Mouse (Mus musculus): ENCODE results near the gene Metrnl. TPM values are rescaled to one million over a fixed set of nuclear protein-coding genes. Genes with fewer than 3 reads are reported as not detected.
"Not testable (repeated sequence)": the region's sequence is repeated elsewhere in the genome, so short reads cannot be mapped to it uniquely, and the experiment has no call there.

Gene Metrnl
- total RNA-seq (2022), result 1 to 10 TPM; 5.1 to 7.8 (median 5.6) TPM

DNA sequence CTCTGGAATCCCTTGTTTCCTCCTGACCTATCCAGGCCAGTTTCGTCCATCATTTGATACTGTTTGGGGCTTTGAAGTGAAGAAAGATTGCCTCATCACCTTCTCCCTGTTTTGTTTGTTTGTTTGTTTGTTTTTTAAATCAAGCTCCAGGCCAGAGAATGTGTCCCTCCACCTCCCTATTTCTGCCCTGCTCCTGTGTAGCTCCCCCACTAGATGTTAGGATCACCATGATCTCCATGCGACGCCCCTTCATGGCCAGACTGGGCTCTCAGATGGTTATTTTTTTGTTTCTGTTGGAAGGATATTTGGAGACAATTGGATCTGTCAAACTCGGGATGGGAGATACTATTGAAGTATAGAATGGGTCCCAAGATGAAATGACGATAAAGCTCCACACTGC lies at the start of gene Metrnl:
Gene Metrnl, plus strand, starts transcription at position 301 of the 400 bp plus-strand sequence.
- no peak for DNase-seq (ENCODE audit: low spot score in 2 of 2)

DNA sequence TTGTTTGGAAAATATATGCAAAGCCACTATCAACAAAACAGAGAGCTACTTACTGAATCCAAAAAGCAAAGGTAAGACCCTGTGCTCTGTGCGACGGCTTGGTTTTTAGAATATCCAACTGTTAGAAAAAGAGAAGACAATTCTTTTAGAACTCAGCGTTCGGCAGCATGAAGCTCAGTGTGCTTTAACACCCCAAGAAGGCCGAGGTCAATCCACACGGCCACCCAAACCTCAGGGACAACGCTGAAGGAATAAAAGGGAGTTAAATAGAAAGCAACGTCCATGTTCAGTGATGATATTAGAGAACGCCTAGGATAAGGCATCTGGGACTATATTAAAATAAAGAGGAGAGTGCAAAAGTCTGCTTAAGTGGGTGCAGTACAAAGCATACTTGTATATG lies 49.8 kb upstream of the Metrnl start:
- DNase-seq (ENCODE audit: low spot score in 2 of 2), result no peak

DNA sequence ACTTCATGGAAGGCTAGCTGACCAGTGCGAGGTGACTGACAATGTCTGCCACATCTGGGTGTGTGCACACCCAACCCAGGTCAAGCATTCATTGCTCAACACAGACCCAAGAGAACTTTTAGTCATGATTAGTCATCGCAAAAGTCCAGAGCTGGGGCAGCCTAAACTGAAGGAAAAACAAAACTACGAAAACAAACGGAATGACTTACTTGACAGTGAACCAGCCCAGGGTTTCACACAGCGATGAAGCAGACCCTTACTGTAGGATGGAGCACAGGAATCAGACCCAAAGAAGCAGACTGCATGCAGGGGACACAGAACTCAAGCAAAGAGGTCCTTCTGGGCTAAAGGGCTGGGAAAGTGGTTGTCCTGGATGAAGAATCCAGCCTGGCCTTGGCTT lies 49.4 kb upstream of the Metrnl start:
- peak in 1 of 2 experiments; percentile 15 for DNase-seq (ENCODE audit: low spot score in 2 of 2)

DNA sequence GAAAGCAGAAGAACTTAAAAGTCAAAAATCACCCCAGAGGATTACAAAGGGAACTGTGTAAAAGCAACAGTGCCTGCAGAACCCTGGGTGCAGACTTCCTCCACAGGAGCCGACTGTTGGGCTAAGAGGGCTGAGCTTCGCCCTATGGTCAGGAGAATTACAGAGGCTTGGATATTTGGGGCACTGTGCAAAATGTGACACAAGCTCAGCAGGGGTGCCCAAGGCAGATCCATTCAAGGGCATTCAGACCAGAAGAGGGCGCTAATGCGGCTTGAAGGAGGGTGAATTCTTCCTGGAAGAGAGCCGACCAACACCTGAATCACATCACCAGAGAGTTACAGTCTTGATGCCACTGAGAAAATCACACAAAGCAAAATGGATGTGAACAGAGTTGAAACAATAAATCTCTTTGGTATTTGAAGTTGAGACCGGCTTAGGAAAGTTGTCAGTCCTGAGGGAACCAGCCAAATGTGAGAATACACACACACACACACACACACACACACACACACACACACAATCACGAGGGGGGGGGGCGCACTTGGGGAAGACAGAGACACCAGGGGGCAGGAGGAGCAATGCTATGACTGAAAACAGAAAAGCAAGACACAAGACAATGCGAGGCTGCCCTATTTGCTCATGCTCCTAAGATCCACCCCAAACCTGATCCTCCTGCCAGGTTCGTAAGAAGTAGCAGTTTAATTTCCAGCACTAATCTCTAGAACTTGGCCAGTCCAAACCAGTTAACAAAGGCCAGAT lies 48.6 kb upstream of the Metrnl start:
- peak; percentile 38 to 55 for DNase-seq (ENCODE audit: low spot score in 2 of 2)

DNA sequence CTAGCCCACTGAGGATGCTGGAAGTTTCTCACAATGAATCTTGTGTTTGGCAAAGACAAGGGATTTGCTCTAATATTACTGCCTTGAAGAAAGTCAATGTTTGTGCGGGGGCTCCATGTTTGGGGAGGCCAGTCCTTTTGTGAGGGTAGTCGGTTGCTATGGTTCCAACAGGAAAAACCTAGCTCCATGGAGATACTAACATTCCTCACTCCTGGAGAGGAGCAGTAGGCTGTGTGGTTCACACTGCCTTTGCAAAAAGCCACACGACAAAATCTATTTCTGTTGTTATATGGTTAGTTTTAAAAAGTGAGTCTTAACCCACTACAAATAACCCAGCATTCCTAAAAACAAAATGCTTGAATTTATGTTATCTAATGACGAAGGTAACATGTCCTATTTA lies 47.7 kb upstream of the Metrnl start:
- no peak for DNase-seq (ENCODE audit: low spot score in 2 of 2)

DNA sequence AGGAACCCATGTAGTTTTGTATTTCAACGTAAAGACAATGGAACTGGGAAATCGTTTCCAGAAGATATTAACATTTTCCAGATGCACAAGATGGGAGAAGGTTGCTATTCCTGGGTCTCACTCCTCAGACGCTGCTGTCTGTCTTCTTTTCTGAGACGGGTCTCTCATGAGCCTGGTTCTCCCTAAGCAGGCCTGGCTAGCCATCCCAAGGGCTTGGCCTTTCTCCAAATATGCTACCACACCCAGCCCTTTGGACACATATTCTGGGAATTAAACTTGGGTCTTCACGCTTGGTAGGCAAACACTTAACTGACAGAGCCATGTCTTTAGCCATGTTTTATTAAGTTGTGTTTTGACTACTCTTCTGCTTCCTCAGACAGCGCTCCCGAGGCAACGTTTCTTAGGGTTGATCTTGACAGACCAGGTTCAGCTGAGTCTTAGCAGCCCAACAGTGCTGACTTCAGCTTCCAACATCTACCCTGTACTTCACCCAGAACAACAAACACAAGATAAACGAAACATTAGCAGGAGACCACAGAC lies 46.9 kb upstream of the Metrnl start:
- DNase-seq (ENCODE audit: low spot score in 2 of 2), result no peak

DNA sequence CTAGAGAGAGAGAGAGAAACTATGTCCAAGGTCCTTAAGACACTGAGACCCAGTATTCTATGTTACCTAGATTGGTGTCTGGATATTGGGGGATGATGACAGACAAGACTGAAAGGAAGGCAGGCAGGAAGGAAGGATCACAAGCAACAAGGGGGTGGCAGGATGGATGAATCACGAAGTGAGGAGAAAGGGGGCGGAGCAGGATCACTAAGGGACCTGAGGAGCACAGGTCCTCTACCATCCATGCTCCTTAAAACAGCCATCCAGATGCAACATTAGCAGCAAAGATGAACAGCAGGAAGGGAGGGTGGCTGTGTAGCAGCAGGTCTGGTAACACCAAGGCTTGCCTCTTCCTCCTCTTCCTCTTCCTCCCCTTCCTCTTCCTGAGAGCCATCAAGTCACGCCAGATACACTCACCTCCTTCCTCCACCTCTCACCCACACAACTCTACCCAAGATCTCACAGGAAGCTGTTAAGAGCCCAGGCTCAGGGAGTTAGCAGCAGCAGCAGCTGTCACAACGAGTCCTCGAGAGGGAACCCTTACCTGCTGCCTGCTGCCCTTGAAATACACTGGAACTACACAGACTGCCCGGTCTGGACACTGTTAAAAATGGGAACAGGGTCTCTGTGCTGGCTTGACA lies 46.1 kb upstream of the Metrnl start:
- DNase-seq (ENCODE audit: low spot score in 2 of 2), result no peak

DNA sequence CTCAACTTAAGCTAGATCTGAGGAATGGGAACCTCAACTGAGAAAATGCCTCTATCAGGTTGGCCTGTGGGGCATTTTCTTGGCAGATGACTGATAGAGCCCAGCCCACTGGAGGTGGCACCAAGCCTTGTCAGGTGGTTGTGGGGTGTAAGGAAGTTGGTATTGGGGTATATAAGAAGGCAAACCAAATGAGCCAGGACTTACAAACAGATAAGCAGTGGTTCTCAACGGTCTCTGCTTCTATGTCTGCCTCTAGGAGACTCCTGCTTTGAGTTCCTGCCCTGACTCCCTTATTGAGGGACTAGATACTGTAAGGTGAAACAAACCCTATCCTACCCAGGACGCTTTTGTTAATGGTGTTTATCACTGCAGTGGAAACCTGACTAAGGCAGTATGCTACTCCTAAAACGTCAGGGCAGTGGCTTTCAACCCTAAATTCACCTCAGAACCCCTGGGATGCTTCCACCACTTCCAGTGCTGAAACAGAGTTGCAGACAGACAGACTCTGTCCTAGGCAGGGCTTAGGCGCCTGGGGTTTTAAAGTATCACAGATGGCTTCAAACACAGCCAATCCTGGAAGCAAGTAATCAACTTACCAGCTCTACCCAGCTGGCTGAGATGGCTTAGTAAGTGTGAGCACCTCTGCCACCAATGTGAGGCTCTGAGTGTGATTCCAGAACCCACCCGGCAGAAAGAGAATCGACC lies 45.4 kb upstream of the Metrnl start:
- no peak for DNase-seq (ENCODE audit: low spot score in 2 of 2)

DNA sequence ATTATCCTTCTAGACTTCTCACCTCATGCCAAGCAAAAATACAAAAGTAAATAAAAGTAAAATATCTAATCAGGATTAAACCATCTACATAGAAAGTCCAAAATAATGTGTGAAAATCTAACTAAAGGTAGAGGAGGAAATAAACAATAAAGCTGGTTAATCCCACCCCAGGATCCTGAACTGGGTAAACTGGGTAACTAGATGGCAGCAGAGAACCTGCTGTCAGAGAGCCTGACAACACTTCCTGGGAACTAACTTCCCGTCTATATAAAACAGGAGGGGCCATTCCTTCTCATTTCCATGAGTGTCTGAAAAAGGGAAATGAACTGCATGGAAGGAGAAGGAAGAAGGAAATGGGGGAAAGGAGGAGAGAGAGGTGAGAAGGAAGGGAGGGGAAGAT lies 43.2 kb upstream of the Metrnl start:
- no peak for DNase-seq (ENCODE audit: low spot score in 2 of 2)

DNA sequence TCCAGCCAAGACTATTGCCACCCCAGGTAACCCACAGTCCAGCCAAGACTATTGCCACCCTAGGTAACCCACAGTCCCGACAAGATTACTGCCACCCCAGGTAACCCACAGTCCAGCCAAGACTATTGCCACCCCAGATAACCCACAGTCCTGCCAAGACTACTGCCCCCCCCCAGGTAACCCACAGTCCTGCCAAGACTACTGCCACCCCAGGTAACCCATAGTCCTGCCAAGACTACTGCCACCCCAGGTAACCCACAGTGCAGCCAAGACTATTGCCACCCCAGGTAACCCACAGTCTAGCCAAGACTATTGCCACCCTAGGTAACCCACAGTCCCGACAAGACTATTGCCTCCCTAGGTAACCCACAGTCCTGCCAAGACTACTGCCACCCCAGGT lies 40.7 kb upstream of the Metrnl start:
- DNase-seq (ENCODE audit: low spot score in 2 of 2), result not testable (repeated sequence)

DNA sequence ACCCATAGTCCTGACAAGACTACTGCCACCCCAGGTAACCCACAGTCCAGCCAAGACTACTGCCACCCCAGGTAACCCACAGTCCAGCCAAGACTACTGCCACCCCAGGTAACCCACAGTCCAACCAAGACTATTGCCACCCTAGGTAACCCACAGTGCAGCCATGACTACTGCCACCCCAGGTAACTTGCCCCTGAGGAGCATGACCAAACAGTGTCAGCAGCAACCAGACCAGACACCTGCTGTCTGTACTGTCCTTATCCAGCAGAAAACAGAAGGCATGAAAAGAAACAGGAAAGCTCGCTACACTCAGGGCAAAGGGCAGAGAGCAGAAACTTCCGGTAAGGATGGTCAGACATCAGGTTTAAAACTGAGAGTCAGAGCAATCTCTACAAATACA lies 40.2 kb upstream of the Metrnl start:
- DNase-seq (ENCODE audit: low spot score in 2 of 2), result no peak

DNA sequence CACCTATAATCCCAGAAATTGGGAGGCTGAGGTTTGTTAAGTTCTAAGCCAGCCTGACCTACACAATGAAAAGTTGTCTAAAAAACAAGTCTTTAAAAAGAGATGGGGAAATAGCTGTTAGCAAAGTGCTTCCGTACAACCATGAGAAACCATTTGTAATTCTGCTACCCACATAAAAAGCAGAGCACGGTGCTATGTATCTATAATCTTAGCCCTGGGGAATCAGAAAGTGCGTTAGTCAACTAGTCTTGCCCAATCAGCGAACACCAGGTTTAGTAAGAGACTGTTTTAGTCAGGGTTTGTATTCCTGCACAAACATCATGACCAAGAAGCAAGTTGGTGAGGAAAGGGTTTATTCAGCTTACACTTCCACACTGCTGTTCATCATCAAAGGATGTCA lies 33.8 kb upstream of the Metrnl start:
- DNase-seq (ENCODE audit: low spot score in 2 of 2), result no peak

DNA sequence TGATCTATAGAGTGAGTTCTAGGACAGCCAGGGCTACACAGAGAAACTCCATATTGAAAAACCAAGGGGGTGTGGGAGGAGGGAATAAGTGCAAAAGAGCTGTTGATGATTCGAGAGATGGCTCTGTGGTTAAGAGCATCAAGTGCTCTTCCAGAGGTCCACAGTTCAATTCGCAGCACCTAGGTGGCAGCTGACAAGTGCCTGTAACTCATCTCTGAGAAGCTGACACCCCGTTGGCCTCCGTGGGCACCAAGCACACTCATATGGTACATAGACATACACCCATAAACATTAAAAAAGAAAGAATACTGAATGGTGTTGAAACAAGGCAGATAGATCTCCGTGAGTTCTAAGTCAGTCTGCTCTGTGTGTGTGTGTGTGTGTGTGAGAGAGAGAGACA lies 32.6 kb upstream of the Metrnl start:
- no peak for DNase-seq (ENCODE audit: low spot score in 2 of 2)

DNA sequence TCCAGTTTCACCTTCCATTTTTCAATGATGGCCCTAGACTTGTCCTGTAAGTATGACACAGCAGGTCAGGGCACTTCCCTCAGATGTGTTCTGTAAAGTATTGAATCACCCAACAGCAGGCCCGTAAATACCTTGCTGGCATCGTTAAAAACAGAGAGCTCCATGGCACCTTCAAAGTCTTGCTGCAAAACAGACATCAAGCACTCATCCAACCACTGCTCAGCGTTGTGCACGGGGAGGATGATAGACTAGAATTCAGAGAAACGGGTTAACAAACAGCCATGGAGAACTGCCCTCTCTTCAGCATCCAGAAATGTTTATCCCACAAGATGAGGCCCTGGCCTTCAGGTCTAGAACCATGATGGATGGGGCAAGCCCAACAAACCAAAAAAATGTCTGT lies 30.4 kb upstream of the Metrnl start:
- no peak for DNase-seq (ENCODE audit: low spot score in 2 of 2)

DNA sequence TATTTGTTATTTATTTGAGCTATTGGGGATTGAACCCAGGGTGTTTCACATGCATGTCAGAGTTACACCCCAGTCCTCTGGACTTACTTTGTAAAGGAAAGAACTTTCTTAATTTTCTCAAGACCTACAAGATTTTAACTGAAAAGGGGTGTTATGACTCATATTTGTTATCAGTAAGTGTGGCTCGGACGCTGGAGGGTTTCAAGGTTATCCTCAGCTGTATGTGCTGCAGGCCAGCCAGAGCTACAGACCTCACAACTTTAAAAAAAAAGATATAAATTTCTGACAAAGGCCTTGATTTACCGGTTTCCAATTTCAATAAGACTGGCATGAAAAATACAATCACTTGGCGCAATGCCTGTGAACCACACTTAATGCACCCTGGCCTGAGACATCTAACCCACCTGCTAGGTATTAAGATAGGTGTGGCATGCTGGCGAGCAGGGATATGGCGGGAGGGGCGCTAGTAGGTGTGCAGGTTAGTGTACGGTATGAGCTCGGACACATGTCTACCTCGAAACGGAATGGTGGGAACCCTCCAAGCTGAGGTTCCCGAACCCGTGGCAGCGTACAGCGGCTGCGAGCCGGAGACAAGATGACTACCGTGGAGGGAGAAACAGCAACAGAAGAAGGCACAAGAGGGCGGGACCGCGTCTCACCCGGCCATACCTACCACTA lies 28.9 kb upstream of the Metrnl start:
- DNase-seq (ENCODE audit: low spot score in 2 of 2), result no peak

DNA sequence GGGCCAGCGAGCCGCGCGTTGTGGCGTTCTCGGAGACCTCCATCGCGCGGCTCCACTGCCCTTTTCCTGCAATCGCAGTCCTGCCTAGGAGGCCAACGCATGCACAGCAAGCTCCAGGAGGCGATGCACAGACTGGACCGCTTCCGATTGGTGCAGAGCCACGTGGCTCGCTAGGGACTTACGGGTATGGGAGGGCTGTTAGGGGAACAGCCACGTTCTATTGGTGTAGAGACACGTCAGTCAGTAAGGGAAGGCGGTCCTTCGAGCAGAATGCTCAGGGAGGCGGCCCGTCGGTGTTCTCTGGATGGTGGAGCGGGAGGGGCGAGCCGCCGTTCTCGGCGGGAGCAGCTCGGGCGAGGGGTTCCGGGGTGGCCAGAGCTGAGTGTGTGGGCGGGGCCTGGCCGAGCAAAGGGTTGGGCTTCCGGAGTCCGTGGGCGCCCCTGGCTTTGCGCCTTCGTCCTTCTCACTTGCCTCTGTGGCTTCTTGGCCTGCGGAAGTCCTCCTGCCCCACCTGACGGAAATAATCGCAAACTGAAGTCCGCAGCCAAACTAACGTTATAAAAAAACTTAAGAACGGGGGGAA lies 28.3 kb upstream of the Metrnl start, which contains the start of gene B3gntl1:
Gene B3gntl1, minus strand, starts transcription at position 164 of the 583 bp plus-strand sequence.
- peak; percentile 99 for DNase-seq (ENCODE audit: low spot score in 2 of 2)

DNA sequence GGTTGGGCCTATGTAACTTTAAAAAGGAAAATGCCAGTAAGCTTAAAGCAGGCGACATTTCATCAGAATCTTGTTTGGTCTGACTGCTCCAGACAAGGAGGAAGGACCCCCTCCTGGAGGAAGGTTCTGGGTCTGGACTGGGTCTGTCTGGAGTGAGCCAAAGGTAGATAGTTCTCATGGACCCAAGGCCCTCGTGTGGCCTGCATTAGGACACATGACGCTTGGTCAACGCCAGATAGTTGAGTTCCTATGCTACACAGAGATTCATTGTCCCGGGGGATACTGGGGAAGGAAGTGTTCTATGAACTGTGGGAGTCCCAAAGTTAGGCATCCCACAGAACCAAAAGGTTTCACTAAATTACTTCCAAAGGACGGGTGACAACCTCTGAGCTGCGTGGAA lies 27.7 kb upstream of the Metrnl start:
- DNase-seq (ENCODE audit: low spot score in 2 of 2), result no peak

DNA sequence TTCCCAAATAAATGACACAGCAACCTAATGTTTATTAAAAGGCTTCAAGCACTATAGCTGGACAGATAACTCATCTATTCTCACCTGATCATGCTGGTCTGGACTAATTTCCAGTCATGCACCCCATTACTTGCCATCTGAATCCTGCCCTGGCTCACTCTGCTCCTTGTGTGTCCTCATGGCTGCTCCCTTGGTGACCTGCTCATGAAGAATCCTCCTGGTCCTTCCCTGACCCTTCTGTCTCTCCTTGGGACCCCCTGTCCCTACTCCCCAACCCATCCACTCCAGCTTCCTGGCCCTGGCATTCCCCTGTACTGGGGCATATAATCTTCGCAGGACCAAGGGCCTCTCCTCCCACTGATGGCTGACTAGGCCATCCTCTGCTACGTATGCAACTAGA lies 24.5 kb upstream of the Metrnl start:
- no peak for DNase-seq (ENCODE audit: low spot score in 2 of 2)

DNA sequence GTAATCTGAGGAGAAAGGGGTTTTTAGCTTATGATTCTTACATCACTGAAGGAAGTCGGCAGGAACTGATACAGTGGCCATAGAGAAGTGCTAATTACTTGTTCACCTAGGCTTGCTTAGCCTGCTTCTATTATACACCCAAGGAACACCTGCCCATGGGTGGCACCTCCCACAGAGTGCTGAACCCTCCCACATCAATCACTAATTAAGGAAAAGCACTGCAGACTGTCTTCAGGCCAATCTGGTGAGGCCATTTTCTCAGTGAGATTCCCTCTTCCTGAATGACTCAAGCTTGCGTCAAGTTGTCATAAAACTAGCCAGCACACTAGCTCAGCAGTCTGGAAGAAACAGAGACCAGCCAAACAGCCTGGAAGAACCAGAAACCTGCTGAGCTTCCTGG lies 21.8 kb upstream of the Metrnl start:
- no peak for DNase-seq (ENCODE audit: low spot score in 2 of 2)

DNA sequence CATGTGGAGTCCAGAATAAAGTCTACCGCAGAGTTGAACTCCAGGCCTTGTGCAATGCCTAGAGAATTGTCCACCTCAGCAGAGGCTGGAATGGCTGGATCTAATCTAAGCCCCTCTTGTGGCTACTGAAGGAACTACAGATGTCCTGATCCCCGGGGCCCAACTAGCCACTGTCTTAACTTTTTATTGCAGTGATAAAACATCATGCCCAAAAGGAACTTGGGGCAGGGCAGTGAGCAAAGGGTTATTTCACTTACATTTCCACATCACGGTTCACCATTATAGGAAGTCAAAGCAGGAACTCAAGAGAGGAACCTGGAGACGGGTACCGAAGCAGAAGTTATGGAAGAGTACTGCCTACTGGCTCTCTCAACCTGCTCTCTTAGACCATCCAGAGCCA lies 20.6 kb upstream of the Metrnl start:
- no peak for DNase-seq (ENCODE audit: low spot score in 2 of 2)

DNA sequence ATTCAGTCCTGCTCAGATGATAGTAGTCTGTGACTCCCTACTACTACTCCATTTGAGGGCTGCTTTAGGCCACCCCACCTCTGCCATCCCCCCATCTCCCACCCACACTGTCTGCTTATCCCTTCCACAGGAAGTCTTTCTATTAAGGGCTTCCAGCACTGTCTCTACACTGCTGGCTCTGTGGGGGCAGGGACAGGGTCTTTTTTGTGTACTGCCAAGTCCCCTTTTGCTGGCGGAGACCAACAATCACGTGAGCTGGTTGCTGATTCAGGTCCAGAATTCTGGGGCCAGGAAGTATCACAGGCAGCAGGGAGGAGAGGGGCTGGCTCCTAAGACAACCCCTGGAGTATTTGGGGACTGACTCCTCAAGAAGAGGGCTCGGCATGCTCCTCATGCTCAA lies 18.1 kb upstream of the Metrnl start:
- no peak for DNase-seq (ENCODE audit: low spot score in 2 of 2)

Measured in gastrocnemius, adult 8-10 months (tissue).